Comparison of ENCODE assay signal across 24 mouse cellular contexts in genomic region chr2:122452426-122452825, GRCm38 (mm10). TPM values are rescaled to one million over a fixed set of nuclear protein-coding genes. Genes with fewer than 3 reads are reported as not detected.
A peak's percentile ranks its signal among the peaks of the same experiment; 100 is the strongest.
DNase-seq lines count a peak whose midpoint lies in the region; ATAC-seq and TF ChIP-seq lines count a peak whose summit lies in the region.
"Had no signal": no experiment of that assay in that cellular context is flagged by ENCODE, and none has a peak within 500 bp of the region (broad histone marks: within the 10 kb centered on the region; RNA-seq: fewer than 3 reads in every experiment).

No protein-coding gene starts in this region.

- peaks cover 10% of the 10 kb centered on the region for H3K4me1 ChIP-seq in heart, adult 2 months (ENCODE audit: control insufficient read depth, insufficient read depth, low read length)
- no peaks in the 10 kb centered on the region for H3K4me1 ChIP-seq in heart, embryonic 11.5 days (ENCODE audit: control insufficient read depth, insufficient read depth, low read length)
- H3K4me1 ChIP-seq in brown adipose tissue, adult 24 weeks (ENCODE audit: control insufficient read depth, insufficient read depth, insufficient read length, low read length), result peaks cover 7% of the 10 kb centered on the region; the same call in 1 of the 2 replicates
- H3K4me1 ChIP-seq in kidney, adult 2 months (ENCODE audit: control insufficient read depth, insufficient read depth, low read length), result no peaks in the 10 kb centered on the region
- H3K4me1 ChIP-seq: embryonic facial prominence, embryonic 15.5 days; forebrain, embryonic 10.5 days; hindbrain, embryonic 12.5 days had no signal

- no peak overlapping the region for H3K9ac ChIP-seq in heart, adult 2 months (ENCODE audit: low read depth, low read length)
- no peak overlapping the region for H3K9ac ChIP-seq in heart, embryonic 11.5 days (ENCODE audit: low read depth, low read length)
- H3K9ac ChIP-seq: embryonic facial prominence, embryonic 15.5 days; hindbrain, embryonic 12.5 days had no signal

- no peak for TF ChIP-seq CTCF in heart, adult 2 months (IDR thresholded peaks at IDR 0.05)
- no peak for TF ChIP-seq CTCF in kidney, adult 2 months (conservative IDR thresholded peaks at IDR 0.05; ENCODE audit: insufficient read depth, insufficient read length, low read depth, low read length)

- intact Hi-C loops in heart, adult 2 months (cut with DNase I), result loop anchor here (2.0 to 5.0 kb wide), 2 partner anchors 45 to 72 kb away; no protein-coding TSS in a partner anchor

- H3K4me2 ChIP-seq in heart, embryonic 11.5 days, result no peak overlapping the region
- H3K4me2 ChIP-seq: embryonic facial prominence, embryonic 15.5 days; hindbrain, embryonic 12.5 days had no signal

- 19% methylated on average over 2 of the region's 2 CpGs for WGBS in heart, adult 2 months
- 59% methylated on average over 2 of the region's 2 CpGs for WGBS in heart, embryonic 11.5 days (ENCODE audit: insufficient replicate concordance)
- WGBS in kidney, adult 2 months, result 55% methylated on average over 2 of the region's 2 CpGs

- no peak for TF ChIP-seq POLR2A in heart, adult 2 months (IDR thresholded peaks at IDR 0.05; ENCODE audit: insufficient read depth, low read depth, low read length)
- TF ChIP-seq POLR2A in kidney, adult 2 months (IDR thresholded peaks at IDR 0.05; ENCODE audit: low read depth, low read length), result no peak

- H3K9me3 ChIP-seq in heart, embryonic 11.5 days (replicated peaks; ENCODE audit: control insufficient read depth, low read length), result no peaks in the 10 kb centered on the region
- H3K9me3 ChIP-seq: embryonic facial prominence, embryonic 15.5 days; forebrain, embryonic 10.5 days; hindbrain, embryonic 12.5 days had no signal

- peaks cover 15% of the 10 kb centered on the region for H3K36me3 ChIP-seq in heart, adult 2 months (ENCODE audit: control insufficient read depth, insufficient read depth, low read length)
- no peaks in the 10 kb centered on the region for H3K36me3 ChIP-seq in heart, embryonic 11.5 days (ENCODE audit: control insufficient read depth, insufficient read depth, low read length)
- H3K36me3 ChIP-seq in kidney, adult 2 months (ENCODE audit: control insufficient read depth, insufficient read depth, low read length), result no peaks in the 10 kb centered on the region
- H3K36me3 ChIP-seq: embryonic facial prominence, embryonic 15.5 days; forebrain, embryonic 10.5 days; hindbrain, embryonic 12.5 days had no signal

- H3K79me2 ChIP-seq in heart, adult 2 months (replicated peaks; ENCODE audit: control insufficient read depth, insufficient read depth, low read length), result no peaks in the 10 kb centered on the region

- H3K27me3 ChIP-seq in heart, adult 2 months (ENCODE audit: control insufficient read depth, insufficient read depth, low read length), result no peaks in the 10 kb centered on the region
- H3K27me3 ChIP-seq in heart, embryonic 11.5 days (ENCODE audit: control insufficient read depth, insufficient read depth, low read length), result no peaks in the 10 kb centered on the region
- no peaks in the 10 kb centered on the region for H3K27me3 ChIP-seq in kidney, adult 2 months (replicated peaks; ENCODE audit: control insufficient read depth, insufficient read depth, low read length)
- H3K27me3 ChIP-seq: embryonic facial prominence, embryonic 15.5 days; hindbrain, embryonic 12.5 days had no signal

- H3K27ac ChIP-seq in heart, adult 2 months, result peak overlapping the region; percentile 60
- no peak overlapping the region for H3K27ac ChIP-seq in heart, embryonic 11.5 days (ENCODE audit: low read depth, low read length)
- peak overlapping the region; percentile 70 for H3K27ac ChIP-seq in brown adipose tissue, adult 24 weeks (replicated peaks; ENCODE audit: low read depth, low read length)
- H3K27ac ChIP-seq in kidney, adult 2 months (ENCODE audit: insufficient read depth, low read depth, low read length), result no peak overlapping the region
- H3K27ac ChIP-seq: embryonic facial prominence, embryonic 15.5 days; forebrain, embryonic 10.5 days; hindbrain, embryonic 12.5 days had no signal

- peak in 1 of 2 experiments; percentile 17 for DNase-seq in heart, adult 2 months
- peak; percentile 3 for DNase-seq in kidney, postnatal 14 days
- DNase-seq in kidney, postnatal 36 days, result no peak
- no peak for DNase-seq in kidney, adult 2 months
- DNase-seq: adrenal gland, adult 2 months; adrenal gland, postnatal 25 days; cerebellum, adult 11 months; cerebellum, adult 8-10 months; cerebellum, postnatal 14 days; embryo, embryonic 11 days; gastrocnemius, postnatal 36 days had no signal

- ATAC-seq in heart, embryonic 11.5 days (replicated peaks; ENCODE audit: insufficient number of reproducible peaks, low FRiP score, low TSS enrichment), result no peak
- ATAC-seq: forebrain, embryonic 14.5 days; hindbrain, embryonic 16.5 days; inflammation-experienced regulatory T-cells, adult 6 months; intestine, postnatal 0 days had no signal

- H3K4me3 ChIP-seq in heart, adult 2 months, result no peak overlapping the region
- no peak overlapping the region for H3K4me3 ChIP-seq in heart, embryonic 11.5 days (ENCODE audit: low read depth, low read length)
- no peak overlapping the region for H3K4me3 ChIP-seq in brown adipose tissue, adult 24 weeks (ENCODE audit: insufficient read depth, low read depth, low read length)
- no peak overlapping the region for H3K4me3 ChIP-seq in kidney, adult 2 months (ENCODE audit: insufficient read depth, low read depth, low read length)
- H3K4me3 ChIP-seq: embryonic facial prominence, embryonic 15.5 days; erythroblast, embryonic 14.5 days; forebrain, embryonic 10.5 days; hindbrain, embryonic 12.5 days had no signal

- TF ChIP-seq EP300 in heart, adult 2 months (IDR thresholded peaks at IDR 0.05; ENCODE audit: insufficient read depth, low read depth, low read length), result no peak

RNA-seq across cellular contexts. Expression of gene Slc28a2, which starts 26.1 kb away (rescaled TPM):
- total RNA-seq in heart, adult 2 months (2021), result 10 to 100 TPM; 20.4 to 20.7 TPM
- 17.6 and 37.8 TPM in 2 replicates for polyA plus RNA-seq in heart, adult 2 months (2012; rRNA removed)
- 0.27 TPM in 2 replicates for polyA plus RNA-seq in heart, embryonic 11.5 days (2014; fragmentation: Nextera tagmentation; extraction: Ambion mirVana)
- polyA plus RNA-seq in brown adipose tissue, adult 24 weeks (2012; ENCODE audit: insufficient read depth, insufficient read length, missing spikeins), result 6.6 and 15.1 TPM in 2 replicates
- 0.69 and 2.0 TPM in 2 replicates for polyA plus RNA-seq in kidney, adult 2 months (2012; rRNA removed)
- polyA plus RNA-seq: erythroblast, embryonic 14.5 days; forebrain, embryonic 10.5 days; forebrain, embryonic 14.5 days had no signal

RNA-seq across cellular contexts. Expression of gene Gm14085, which starts 32.3 kb away (rescaled TPM):
- under 1 TPM; 0.45 to 0.52 TPM for total RNA-seq in heart, adult 2 months (2021)
- 0.06 and 1.3 TPM in 2 replicates for polyA plus RNA-seq in heart, adult 2 months (2012; rRNA removed)
- not detected in 2 replicates for polyA plus RNA-seq in heart, embryonic 11.5 days (2014; fragmentation: Nextera tagmentation; extraction: Ambion mirVana)
- polyA plus RNA-seq in brown adipose tissue, adult 24 weeks (2012; ENCODE audit: insufficient read depth, insufficient read length, missing spikeins), result not detected in 2 replicates
- 0.07 and 0.20 TPM in 2 replicates for polyA plus RNA-seq in kidney, adult 2 months (2012; rRNA removed)
- total RNA-seq: ES-E14 had no signal
- polyA plus RNA-seq: embryonic facial prominence, embryonic 11.5 days; embryonic facial prominence, embryonic 15.5 days; erythroblast, embryonic 14.5 days; forebrain, embryonic 10.5 days; forebrain, embryonic 14.5 days; heart, embryonic 14.5 days; hindbrain, embryonic 12.5 days; hindbrain, embryonic 16.5 days had no signal

Comparison
In these comparisons a context has a peak if more than half of its experiments do, and no peak if none do; other contexts are left out.
1. H3K27ac ChIP-seq: peak in heart, adult 2 months (single experiment) and brown adipose tissue, adult 24 weeks (single experiment); none in heart, embryonic 11.5 days (single experiment) and kidney, adult 2 months (single experiment).